Mouse (Mus musculus): ENCODE data around the gene Casc1.

- TF ChIP-seq POLR2A (IDR thresholded peaks at IDR 0.05; ENCODE audit: low read depth, low read length) (no peak), CTCF (IDR thresholded peaks at IDR 0.05; ENCODE audit: borderline replicate concordance, insufficient read depth, low read length) (no peak)
Observed at GRCm38 (mm10) chr6:145186096-145186495, 24.7 kb downstream of the Casc1 start.

All from embryonic fibroblast, embryonic 13.5 days (primary cell).